Mouse (Mus musculus) lung, embryonic 15.5 days (tissue): Measurements from ENCODE around the gene Zfp319. TPM values are rescaled to one million over a fixed set of nuclear protein-coding genes. Genes with fewer than 3 reads are reported as not detected.
"Not testable (repeated sequence)": the region's sequence is repeated elsewhere in the genome, so short reads cannot be mapped to it uniquely, and the experiment has no call there.

ENCODE experiments used
- ATAC-seq: fragments of 200-750 bp; cut with Nextera tagmentation; 2 replicates; pipeline ENCODE4 v1.8.0; 2017; ENCODE audit warnings: moderate number of reproducible peaks, borderline replicate concordance; ENCODE audit not compliant: low FRiP score, low TSS enrichment; ENCODE audit errors: extremely low read depth
- H3K27ac ChIP-seq: fragments of 300-500 bp; sonication (generic); 2 replicates; pipeline ENCODE4 v1.5.1; 2015; ENCODE audit warnings: moderate library complexity, mild to moderate bottlenecking, inconsistent platforms
- H3K27me3 ChIP-seq: fragments of 300-500 bp; sonication (generic); 2 replicates; pipeline ENCODE4 v1.6.1; 2015; ENCODE audit warnings: inconsistent platforms
- H3K36me3 ChIP-seq: fragments of 300-500 bp; sonication (generic); 2 replicates; pipeline ENCODE4 v1.6.1; 2015; ENCODE audit warnings: inconsistent platforms
- H3K4me1 ChIP-seq: fragments of 300-500 bp; sonication (generic); 2 replicates; pipeline ENCODE4 v1.6.1; 2015; ENCODE audit warnings: inconsistent platforms
- H3K4me2 ChIP-seq: fragments of 300-500 bp; sonication (generic); 2 replicates; pipeline ENCODE4 v1.6.1; 2015; ENCODE audit warnings: inconsistent platforms, mild to moderate bottlenecking, moderate library complexity
- H3K4me3 ChIP-seq: fragments of 300-500 bp; sonication (generic); 2 replicates; pipeline ENCODE4 v1.5.1; 2015; ENCODE audit warnings: mild to moderate bottlenecking, inconsistent platforms
- H3K9ac ChIP-seq: fragments of 300-500 bp; sonication (generic); 2 replicates; pipeline ENCODE4 v1.6.1; 2015; ENCODE audit warnings: inconsistent platforms
- H3K9me3 ChIP-seq: fragments of 300-500 bp; sonication (generic); 2 replicates; pipeline ENCODE4 v1.6.1; 2016; ENCODE audit warnings: inconsistent platforms
- whole genome bisulfite sequencing: fragments of 180-500 bp; shearing (Covaris S2); methylation state at CpG from one replicate; pipeline ENCODE4 v1.1.7; 2015; 5-methylcytosine and 5-hydroxymethylcytosine counted together
- polyA plus RNA-seq: library from polyadenylated mRNA; unstranded; fragments of >200 nt; fragmentation: Nextera tagmentation; extraction: Ambion mirVana; gene quantifications from 2 replicates; pipeline ENCODE4 v1.2.1, GENCODE M21; 2015

The Zfp319 gene
- polyA plus RNA-seq: 8.2 and 9.4 TPM in 2 replicates

- peak; percentile 95 for ATAC-seq
- Histone ChIP-seq H3K4me3 (peak within 1 kb of the TSS; percentile 94), H3K4me2 (peak within 1 kb of the TSS; percentile 78), H3K36me3 (peaks cover 41% of the 10 kb centered on the region), H3K9me3 (no peaks in the 10 kb centered on the region), H3K27ac (peak within 1 kb of the TSS; percentile 99), H3K27me3 (no peaks in the 10 kb centered on the region), H3K9ac (peak within 1 kb of the TSS; percentile 84), H3K4me1 (peaks cover 28% of the 10 kb centered on the region)
- WGBS: under 1% methylated on average over 65 of the region's 80 CpGs
Measured at GRCm38 (mm10) chr8:95331720-95332436, at the start of gene Zfp319, which contains the start of gene Usb1. Gene Zfp319, minus strand, starts transcription at chr8:95331950. Gene Usb1, plus strand, starts transcription at chr8:95332284.

- no peak overlapping the region for H3K4me3 ChIP-seq
- H3K36me3 ChIP-seq: no peaks in the 10 kb centered on the region
- H3K9me3 ChIP-seq: 0 out of 2 replicates have a peak, but pooled peaks cover 2% of the 10 kb centered on the region
- no peak overlapping the region for H3K4me2 ChIP-seq
- no peaks in the 10 kb centered on the region for H3K27me3 ChIP-seq
- no peak overlapping the region for H3K9ac ChIP-seq
- no peak for ATAC-seq
- H3K4me1 ChIP-seq: peaks cover 21% of the 10 kb centered on the region
- no peak overlapping the region for H3K27ac ChIP-seq
Measured at GRCm38 (mm10) chr8:95380953-95381352, 49.2 kb upstream of the Zfp319 start.

- WGBS: 91% methylated on average over 11 of the region's 11 CpGs
- H3K4me2 ChIP-seq, H3K4me3 ChIP-seq, H3K27ac ChIP-seq, ATAC-seq, H3K27me3 ChIP-seq, H3K9ac ChIP-seq, H3K36me3 ChIP-seq, H3K9me3 ChIP-seq: not testable (repeated sequence)
- peaks cover 21% of the 10 kb centered on the region for H3K4me1 ChIP-seq
Measured at GRCm38 (mm10) chr8:95378928-95379327, 47.2 kb upstream of the Zfp319 start.

GRCm38 (mm10) chr8:95377863-95378291, 46.1 kb upstream of the Zfp319 start:
- H3K4me1 ChIP-seq: peaks cover 21% of the 10 kb centered on the region
- H3K4me3 ChIP-seq: no peak overlapping the region
- H3K4me2 ChIP-seq: 0 out of 2 replicates have a peak overlapping the region, but pooled peaks have one; percentile 7
- H3K36me3 ChIP-seq: no peaks in the 10 kb centered on the region
- no peak overlapping the region for H3K9ac ChIP-seq
- H3K27ac ChIP-seq: peak overlapping the region; percentile 77
- ATAC-seq: peak; percentile 70
- 0 out of 2 replicates have a peak, but pooled peaks cover 2% of the 10 kb centered on the region for H3K9me3 ChIP-seq
- WGBS: 10% methylated on average over 7 of the region's 7 CpGs
- H3K27me3 ChIP-seq: no peaks in the 10 kb centered on the region

- Histone ChIP-seq H3K9ac (no peak overlapping the region), H3K27me3 (no peaks in the 10 kb centered on the region), H3K4me1 (peaks cover 21% of the 10 kb centered on the region), H3K4me3 (no peak overlapping the region), H3K36me3 (no peaks in the 10 kb centered on the region; the same call in 1 of the 2 replicates), H3K27ac (peak overlapping the region; percentile 77), H3K9me3 (0 out of 2 replicates have a peak, but pooled peaks cover 2% of the 10 kb centered on the region), H3K4me2 (0 out of 2 replicates have a peak overlapping the region, but pooled peaks have one; percentile 7)
- WGBS: 61% methylated on average over 4 of the region's 4 CpGs
- no peak for ATAC-seq
Measured at GRCm38 (mm10) chr8:95377101-95377500, 45.4 kb upstream of the Zfp319 start.

- Histone ChIP-seq H3K4me1 (peaks cover 21% of the 10 kb centered on the region), H3K27ac (peak overlapping the region; percentile 77), H3K4me2 (no peak overlapping the region), H3K9me3 (0 out of 2 replicates have a peak, but pooled peaks cover 2% of the 10 kb centered on the region), H3K9ac (no peak overlapping the region), H3K36me3 (no peaks in the 10 kb centered on the region; the same call in 1 of the 2 replicates), H3K4me3 (no peak overlapping the region), H3K27me3 (no peaks in the 10 kb centered on the region)
- 76% methylated on average over 12 of the region's 12 CpGs for WGBS
- ATAC-seq: no peak
Measured at GRCm38 (mm10) chr8:95376309-95376999, 44.7 kb upstream of the Zfp319 start.

GRCm38 (mm10) chr8:95375374-95375930, 43.7 kb upstream of the Zfp319 start:
- H3K4me3 ChIP-seq: no peak overlapping the region
- H3K4me1 ChIP-seq: peaks cover 21% of the 10 kb centered on the region
- ATAC-seq: no peak
- H3K9ac ChIP-seq: no peak overlapping the region
- no peaks in the 10 kb centered on the region for H3K27me3 ChIP-seq
- H3K4me2 ChIP-seq: no peak overlapping the region
- H3K27ac ChIP-seq: no peak overlapping the region
- H3K9me3 ChIP-seq: 0 out of 2 replicates have a peak, but pooled peaks cover 2% of the 10 kb centered on the region
- H3K36me3 ChIP-seq: peaks cover 5% of the 10 kb centered on the region; the same call in 1 of the 2 replicates
- WGBS: 81% methylated on average over 7 of the region's 7 CpGs

- Histone ChIP-seq H3K36me3 (peaks cover 5% of the 10 kb centered on the region; the same call in 1 of the 2 replicates), H3K27ac (no peak overlapping the region), H3K4me1 (peaks cover 22% of the 10 kb centered on the region), H3K27me3 (no peaks in the 10 kb centered on the region), H3K9ac (no peak overlapping the region), H3K4me3 (no peak overlapping the region), H3K4me2 (no peak overlapping the region), H3K9me3 (0 out of 2 replicates have a peak, but pooled peaks cover 2% of the 10 kb centered on the region)
- no peak for ATAC-seq
- 81% methylated on average over 3 of the region's 3 CpGs for WGBS
Measured at GRCm38 (mm10) chr8:95374429-95374828, 42.7 kb upstream of the Zfp319 start.

GRCm38 (mm10) chr8:95373389-95374002, 41.7 kb upstream of the Zfp319 start:
- Histone ChIP-seq H3K27me3 (no peaks in the 10 kb centered on the region), H3K27ac (no peak overlapping the region), H3K4me3 (no peak overlapping the region), H3K4me2 (no peak overlapping the region), H3K4me1 (peaks cover 26% of the 10 kb centered on the region), H3K36me3 (peaks cover 5% of the 10 kb centered on the region; the same call in 1 of the 2 replicates), H3K9me3 (no peaks in the 10 kb centered on the region), H3K9ac (no peak overlapping the region)
- WGBS: 51% methylated on average over 12 of the region's 12 CpGs
- ATAC-seq: no peak

- Histone ChIP-seq H3K36me3 (peaks cover 5% of the 10 kb centered on the region; the same call in 1 of the 2 replicates), H3K4me1 (peaks cover 6% of the 10 kb centered on the region), H3K27ac (no peak overlapping the region), H3K4me2 (peak overlapping the region; percentile 44), H3K9ac (no peak overlapping the region), H3K4me3 (no peak overlapping the region; the same call in 1 of the 2 replicates), H3K9me3 (no peaks in the 10 kb centered on the region), H3K27me3 (no peaks in the 10 kb centered on the region)
- ATAC-seq: peak; percentile 69; the same call in 1 of the 2 replicates
- WGBS: 44% methylated on average over 20 of the region's 20 CpGs
Measured at GRCm38 (mm10) chr8:95369581-95370326, 38.0 kb upstream of the Zfp319 start.

- no peaks in the 10 kb centered on the region for H3K27me3 ChIP-seq
- H3K4me3 ChIP-seq: no peak overlapping the region
- no peak overlapping the region for H3K27ac ChIP-seq
- 97% methylated on average over 2 of the region's 2 CpGs for WGBS
- H3K36me3 ChIP-seq: no peaks in the 10 kb centered on the region
- no peaks in the 10 kb centered on the region for H3K9me3 ChIP-seq
- ATAC-seq: no peak
- H3K4me2 ChIP-seq: no peak overlapping the region
- H3K9ac ChIP-seq: no peak overlapping the region
- H3K4me1 ChIP-seq: peaks cover 26% of the 10 kb centered on the region
Measured at GRCm38 (mm10) chr8:95363849-95364248, 32.1 kb upstream of the Zfp319 start.
